Mouse (Mus musculus): ENCODE measurements around the gene Efcab11. TPM values are rescaled to one million over a fixed set of nuclear protein-coding genes. Genes with fewer than 3 reads are reported as not detected.

Efcab11 gene
- total RNA-seq, 1 experiment from 2014 or later = 6.7 TPM

DNA sequence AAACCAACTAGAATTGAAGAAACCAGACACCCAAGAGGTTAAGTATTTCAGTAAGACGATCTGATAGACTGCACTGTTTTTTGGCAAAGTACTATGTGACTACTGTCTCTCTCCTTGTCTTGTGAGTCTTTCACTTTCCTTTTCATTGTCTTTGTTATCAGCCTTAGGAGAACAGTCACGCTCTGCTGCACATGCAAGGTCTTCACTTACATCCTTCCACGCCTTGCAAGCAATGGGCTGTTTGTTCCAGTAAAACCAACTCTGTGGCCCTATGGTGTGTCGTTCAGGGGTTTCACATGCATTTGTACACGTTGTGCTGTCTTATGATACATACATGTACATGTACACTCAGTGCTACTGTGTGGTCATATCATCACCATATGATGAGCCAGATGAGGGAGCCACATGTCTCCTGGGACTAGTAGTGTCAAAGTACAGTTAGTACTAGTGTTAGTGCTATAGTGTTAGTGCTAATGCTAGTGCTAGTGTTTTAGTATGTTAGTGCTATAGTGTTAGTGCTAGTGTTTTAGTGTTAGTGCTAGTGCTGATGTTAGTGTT lies 110.5 kb downstream of the Efcab11 start:
- ATAC-seq (replicated peaks; ENCODE audit: insufficient number of reproducible peaks, low FRiP score, low TSS enrichment, poor library complexity, severe bottlenecking) = no peak

DNA sequence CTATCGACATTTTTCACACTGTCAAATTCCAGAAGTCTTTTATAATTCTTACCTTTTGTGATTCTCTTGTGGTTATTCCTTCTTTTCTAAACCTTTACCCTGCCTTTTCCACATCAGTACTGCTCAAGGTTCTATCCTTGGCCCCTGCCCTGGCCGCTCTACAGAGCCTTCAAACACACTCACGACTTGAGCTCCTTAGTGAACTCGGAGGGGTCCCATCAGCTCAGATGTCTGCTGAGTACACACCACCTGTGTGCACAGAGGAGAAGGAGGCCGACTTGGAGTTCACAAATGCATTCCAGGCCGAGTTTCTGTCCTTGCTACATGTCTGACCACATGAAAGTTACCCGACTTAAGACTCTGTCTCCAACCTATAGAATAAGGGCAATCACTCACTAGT lies 113.2 kb downstream of the Efcab11 start:
- ATAC-seq (replicated peaks; ENCODE audit: insufficient number of reproducible peaks, low FRiP score, low TSS enrichment, poor library complexity, severe bottlenecking) = no peak

DNA sequence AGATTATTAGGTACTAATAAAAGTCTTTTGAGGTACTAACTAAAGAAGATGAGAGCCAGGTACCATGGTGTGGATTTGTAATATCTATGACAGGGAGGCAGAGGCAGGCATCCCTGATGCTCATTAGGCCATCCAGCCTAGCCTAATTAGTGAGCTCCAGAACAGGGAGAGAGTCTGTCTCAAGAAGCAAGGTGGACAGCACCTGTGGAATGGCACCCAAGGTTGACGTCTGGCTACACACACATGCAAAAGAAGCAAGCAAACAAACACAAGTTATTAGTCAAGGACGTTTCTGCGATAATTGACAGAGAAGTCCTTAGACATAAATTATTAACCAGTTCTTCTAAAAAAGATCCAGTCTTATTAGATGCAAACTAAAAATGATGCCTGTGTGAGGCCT lies 114.6 kb downstream of the Efcab11 start:
- ATAC-seq (replicated peaks; ENCODE audit: insufficient number of reproducible peaks, low FRiP score, low TSS enrichment, poor library complexity, severe bottlenecking) = no peak

DNA sequence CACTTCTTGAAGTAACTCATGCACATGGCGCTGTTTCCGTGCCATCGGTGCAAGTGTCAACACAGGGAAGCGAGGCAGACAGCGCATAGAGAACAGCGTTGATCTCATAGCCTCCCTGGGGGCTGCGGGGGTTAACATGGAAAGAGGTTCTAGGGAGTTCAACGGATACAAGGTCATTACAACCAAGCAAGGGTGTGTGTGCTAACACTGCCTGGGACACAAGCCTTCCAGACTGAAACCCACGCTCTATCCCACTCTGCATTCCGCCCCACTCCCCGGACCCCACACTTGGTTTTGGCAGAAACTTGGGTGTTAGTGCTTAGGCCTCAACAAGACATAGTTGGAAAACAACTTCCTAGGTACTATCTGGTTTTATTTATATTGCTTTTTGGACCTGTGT lies 116.5 kb downstream of the Efcab11 start:
- no peak for ATAC-seq (replicated peaks; ENCODE audit: insufficient number of reproducible peaks, low FRiP score, low TSS enrichment, poor library complexity, severe bottlenecking)

DNA sequence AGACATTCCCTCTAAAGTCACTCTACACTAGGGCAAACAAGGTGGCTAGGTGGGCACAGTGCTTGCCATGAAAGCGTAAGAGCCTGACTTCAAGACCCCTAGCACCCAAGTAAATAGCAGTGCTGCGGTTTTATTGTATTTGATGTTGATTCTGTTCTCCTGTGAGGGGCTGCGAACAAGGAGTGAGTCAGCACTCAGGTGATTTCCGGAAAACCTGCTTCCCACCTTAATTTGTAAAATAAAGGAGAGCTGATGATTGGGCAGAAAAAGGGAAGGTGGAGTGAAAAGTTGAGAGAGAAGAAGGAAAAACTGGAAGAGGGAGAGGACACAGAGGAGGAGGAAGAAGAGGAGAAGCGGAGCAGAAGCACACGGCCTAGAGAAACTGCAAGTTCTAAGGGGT lies 118.3 kb downstream of the Efcab11 start:
- ATAC-seq (replicated peaks; ENCODE audit: insufficient number of reproducible peaks, low FRiP score, low TSS enrichment, poor library complexity, severe bottlenecking) = no peak

DNA sequence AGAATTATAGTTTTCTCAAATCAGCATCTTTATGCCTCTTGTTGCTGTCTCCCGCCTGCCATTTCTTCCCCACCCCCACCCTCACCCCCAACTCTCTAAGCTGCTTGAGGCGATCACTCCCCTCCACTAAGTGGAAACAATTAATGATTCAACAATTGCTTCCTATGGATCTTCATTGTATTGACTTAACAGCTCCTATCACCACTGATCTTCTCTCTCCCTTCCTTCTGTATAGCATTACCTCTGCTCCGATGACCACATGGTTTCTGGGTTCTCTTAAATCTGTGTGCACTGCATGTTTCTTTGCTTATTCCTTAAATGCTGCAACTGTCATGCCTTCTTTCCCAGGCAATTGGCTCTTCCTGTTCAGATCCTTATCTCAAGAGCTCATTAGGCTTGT lies 120.2 kb downstream of the Efcab11 start:
- no peak for ATAC-seq (replicated peaks; ENCODE audit: insufficient number of reproducible peaks, low FRiP score, low TSS enrichment, poor library complexity, severe bottlenecking)

DNA sequence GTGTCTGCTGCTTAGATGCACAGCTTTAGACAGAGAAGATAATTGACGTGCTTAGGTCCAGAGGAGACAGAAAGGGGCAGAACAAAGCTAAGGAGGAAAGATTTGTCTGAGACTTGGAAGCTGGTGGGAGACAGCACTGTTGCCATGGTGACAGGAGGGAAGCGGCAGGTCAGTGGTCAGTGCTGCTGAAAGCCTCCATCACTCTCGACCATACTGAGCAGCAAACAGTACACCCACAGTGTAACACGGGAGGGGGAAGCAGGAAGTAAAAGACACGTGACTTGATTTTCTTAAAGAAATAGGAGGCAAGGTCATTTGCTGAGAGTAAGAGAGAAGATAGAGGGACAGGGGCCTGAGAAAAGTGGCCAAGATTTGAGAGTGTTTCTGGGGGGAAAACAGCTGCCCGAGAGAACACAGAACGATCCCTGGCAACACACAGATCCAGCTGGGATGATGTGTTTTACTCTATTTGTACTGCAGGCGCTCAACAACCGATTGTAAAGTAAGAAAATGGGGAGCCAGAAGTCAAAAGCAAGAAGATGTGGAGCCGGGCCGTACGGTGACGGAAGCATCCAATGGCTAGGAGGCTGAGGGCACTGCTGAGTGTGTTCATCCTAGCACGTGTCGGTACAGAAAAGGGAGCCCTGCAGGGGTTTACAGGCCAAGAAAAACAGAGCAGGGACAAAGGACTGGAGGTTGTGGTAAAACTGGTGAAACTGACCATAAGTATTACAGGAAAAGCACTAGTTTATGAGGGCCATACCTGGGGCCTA lies 126.3 kb downstream of the Efcab11 start:
- ATAC-seq (replicated peaks; ENCODE audit: insufficient number of reproducible peaks, low FRiP score, low TSS enrichment, poor library complexity, severe bottlenecking) = peak; percentile 53; the same call in 1 of the 2 replicates

DNA sequence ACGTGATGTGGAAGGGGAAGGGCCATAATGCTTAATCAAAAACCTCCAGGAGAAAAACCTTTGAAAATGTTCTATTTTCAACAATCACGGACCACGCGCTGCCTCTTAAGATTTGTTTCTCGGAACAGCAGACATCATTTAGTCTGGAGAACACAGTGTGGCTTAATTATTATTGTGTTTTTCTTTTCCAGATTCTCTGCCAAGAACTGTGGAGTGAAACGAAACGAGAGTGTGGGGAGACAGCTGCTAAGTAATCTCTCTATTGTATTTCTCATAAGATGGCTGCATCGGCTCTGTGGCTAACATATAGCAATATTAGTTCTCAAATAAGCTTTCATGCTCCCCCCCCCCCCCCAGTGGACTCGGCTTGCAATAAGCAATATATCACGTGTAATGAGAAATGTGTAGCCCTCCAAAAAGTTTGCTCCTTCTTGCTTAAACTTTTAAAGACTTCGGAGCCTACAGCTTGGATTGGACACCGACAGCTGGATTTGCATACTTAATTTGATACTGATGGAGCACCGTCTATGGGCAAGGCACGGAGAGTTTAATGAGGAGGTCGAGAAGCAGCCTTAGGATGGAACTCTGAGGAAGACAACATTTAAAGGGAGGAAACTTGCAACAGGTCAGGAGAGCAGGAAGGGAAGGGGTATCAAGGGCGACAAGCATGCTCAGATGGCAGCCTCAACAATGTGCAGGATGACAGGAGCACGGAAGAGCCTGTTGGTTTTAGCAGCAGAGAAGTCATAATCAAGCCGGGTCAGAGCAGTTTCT lies 127.1 kb downstream of the Efcab11 start:
- ATAC-seq (replicated peaks; ENCODE audit: insufficient number of reproducible peaks, low FRiP score, low TSS enrichment, poor library complexity, severe bottlenecking) = no peak

DNA sequence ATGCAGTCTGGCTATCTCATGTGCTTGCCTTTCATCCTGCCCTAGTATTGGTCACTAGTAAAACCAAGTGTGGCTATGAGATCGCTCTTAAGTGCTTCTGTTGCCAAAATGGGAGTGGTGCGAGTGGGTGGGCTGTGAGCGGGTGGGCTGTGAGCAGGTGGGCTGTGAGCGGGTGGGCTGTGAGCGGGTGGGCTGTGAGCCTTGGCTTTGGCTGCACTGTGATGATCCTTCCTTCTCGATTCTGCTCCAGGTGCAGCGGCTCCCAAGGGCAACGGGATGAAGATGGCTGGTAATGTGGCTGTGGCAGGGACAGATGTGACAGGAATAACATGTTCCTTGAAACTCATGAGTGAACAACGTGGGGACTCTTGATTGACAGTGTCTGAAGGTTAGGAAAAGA lies 128.0 kb downstream of the Efcab11 start:
- ATAC-seq (replicated peaks; ENCODE audit: insufficient number of reproducible peaks, low FRiP score, low TSS enrichment, poor library complexity, severe bottlenecking) = no peak

DNA sequence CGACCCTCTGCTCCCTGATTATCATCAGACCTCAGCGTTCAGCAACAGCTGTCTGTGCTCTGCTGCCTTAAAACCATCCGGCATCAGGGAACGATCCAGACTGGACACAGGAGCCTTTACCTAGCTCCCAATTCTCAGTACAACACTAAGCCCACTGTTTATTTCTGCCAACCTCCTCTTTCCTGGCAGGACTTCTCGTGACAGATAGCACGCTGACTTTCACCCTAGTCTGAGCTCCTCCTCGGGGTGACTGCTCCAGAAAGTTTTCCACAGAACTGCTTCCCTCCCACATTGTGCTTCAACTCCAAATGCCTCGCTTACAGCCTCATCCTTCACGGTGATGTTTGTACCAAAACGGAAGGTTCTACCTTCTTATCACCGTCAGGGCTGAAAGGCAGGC lies 131.3 kb downstream of the Efcab11 start:
- ATAC-seq (replicated peaks; ENCODE audit: insufficient number of reproducible peaks, low FRiP score, low TSS enrichment, poor library complexity, severe bottlenecking) = no peak

DNA sequence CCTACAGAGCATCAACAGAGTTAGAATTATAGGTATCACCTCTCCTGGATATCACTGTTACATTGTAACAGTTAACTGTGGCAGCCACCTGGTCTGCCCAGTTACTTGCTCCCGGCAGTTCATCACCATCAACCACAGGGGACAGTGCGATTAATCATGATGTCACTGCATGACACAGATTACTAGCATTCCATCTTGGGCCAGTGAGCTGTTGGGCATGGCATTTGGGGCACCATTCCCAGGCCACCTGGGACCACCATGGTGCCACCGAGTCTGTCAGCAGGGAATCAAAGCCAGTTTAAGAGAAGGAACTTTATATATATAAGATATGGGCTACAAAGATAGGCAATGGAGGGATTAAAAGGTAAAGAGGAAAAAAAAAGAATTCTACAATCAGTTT lies 134.8 kb downstream of the Efcab11 start:
- no peak for ATAC-seq (replicated peaks; ENCODE audit: insufficient number of reproducible peaks, low FRiP score, low TSS enrichment, poor library complexity, severe bottlenecking)

DNA sequence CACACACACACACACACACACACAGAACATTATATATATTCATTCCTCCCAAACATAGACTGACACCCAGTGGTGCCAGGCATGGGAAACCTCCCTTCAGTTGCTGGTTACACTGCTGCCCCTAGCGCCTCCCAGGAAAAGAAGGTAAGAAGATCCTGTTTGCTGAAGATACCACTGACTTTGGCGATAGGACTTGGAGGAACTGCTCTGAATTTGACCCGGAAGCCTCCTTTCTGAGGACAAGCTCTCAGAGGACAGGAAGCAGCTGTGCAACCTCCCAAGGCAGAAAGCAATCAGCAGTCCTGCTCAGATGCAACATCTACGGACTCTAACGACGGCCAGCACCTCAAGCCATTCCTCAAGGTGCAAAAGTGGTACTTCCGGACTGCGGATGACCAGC lies 142.6 kb downstream of the Efcab11 start:
- ATAC-seq (replicated peaks; ENCODE audit: insufficient number of reproducible peaks, low FRiP score, low TSS enrichment, poor library complexity, severe bottlenecking) = peak; percentile 40

DNA sequence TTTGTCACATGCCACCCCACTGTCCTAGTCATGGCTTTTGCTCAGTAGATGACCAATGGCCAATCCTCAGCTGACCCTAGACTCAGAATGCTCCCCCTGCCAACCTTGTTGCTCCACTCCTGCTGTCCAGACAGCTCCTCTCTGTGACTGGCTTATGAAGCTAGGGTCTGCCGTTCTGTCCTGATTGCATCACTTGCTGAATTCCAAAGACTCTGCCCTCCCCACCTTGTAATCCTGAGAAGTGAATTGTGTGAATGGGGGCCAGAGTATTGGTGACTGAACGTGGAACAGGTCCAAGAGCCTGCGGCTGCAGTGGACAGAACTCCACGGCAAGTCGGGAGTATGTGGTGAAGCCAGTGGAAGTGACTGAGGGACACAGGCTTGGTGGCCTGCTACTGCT lies 145.0 kb downstream of the Efcab11 start:
- no peak for ATAC-seq (replicated peaks; ENCODE audit: insufficient number of reproducible peaks, low FRiP score, low TSS enrichment, poor library complexity, severe bottlenecking)

DNA sequence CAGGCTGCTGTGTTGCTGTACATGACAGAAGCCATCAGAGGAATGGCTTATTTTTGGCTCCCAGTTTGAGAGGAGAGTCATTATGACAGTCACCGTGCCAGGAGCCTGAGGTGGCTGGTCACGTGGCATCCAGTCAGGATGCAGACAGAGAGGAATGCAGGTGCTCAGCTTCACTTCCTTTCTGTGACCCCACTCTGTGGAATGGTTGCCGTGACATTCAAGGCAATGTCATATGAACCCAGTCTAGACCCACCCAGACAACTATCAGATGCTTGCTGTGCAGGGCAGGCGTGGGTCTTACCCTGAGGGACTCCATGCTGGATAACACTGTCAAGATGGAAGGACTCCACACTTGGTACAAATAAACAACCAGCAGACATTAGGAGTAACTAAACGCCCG lies 146.0 kb downstream of the Efcab11 start:
- ATAC-seq (replicated peaks; ENCODE audit: insufficient number of reproducible peaks, low FRiP score, low TSS enrichment, poor library complexity, severe bottlenecking) = no peak

DNA sequence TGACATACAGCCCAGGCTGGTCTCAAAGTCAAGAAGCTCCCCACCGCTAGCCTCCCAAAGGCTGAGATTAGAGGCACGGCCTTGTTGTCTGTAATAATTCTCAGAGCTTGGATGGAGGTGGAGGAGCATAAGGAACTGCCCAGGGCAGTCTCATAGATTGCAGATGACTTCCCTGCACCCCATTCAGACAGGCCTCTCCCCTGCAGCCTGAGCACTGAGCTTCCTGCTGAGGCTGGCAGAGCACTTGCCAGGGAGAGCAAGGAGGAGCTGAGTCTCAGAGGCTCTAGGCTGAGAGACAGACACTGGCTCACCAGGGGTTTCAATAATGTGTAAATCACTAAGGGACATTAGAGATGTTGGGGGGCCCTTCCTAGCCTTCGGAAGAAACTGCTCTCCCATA lies 147.3 kb downstream of the Efcab11 start:
- peak; percentile 43; the same call in 1 of the 2 replicates for ATAC-seq (replicated peaks; ENCODE audit: insufficient number of reproducible peaks, low FRiP score, low TSS enrichment, poor library complexity, severe bottlenecking)

DNA sequence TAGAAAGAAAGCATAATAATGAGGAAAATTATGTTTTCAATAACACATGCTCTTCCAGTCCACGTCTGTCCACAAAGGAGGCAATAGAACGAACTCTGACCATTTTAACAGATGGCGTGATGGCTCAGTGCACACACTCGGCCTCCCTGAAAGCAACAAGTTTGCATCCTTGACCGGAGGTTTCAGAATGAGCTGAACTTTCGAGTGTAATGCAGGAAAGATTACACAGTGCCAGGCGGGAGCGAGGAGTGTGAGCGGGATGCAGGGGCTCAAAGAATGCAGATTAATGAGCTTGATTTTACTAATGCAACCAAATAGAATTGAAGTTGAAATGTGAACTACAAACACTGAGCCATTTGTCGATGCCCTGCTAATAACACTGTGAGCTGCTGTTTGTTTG lies 149.1 kb downstream of the Efcab11 start:
- no peak for ATAC-seq (replicated peaks; ENCODE audit: insufficient number of reproducible peaks, low FRiP score, low TSS enrichment, poor library complexity, severe bottlenecking)

DNA sequence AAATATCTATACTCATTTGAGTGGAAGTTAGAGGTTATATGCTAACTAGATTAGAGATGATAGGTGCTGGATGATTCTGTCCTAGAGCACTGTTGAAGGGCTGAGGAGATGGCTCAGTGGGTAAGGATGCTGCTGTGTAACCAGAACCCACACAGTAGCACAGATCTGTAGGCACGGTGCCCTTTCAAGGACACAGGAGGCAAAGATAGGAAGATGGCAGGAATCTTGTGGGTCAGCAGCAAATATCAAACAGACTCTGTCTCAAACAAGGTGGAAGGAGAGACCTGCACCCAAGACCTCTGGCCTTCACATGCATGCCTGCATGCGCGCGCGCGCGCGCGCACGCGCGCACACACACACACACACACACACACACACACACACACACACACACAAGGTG lies 160.0 kb downstream of the Efcab11 start:
- no peak for ATAC-seq (replicated peaks; ENCODE audit: insufficient number of reproducible peaks, low FRiP score, low TSS enrichment, poor library complexity, severe bottlenecking)

DNA sequence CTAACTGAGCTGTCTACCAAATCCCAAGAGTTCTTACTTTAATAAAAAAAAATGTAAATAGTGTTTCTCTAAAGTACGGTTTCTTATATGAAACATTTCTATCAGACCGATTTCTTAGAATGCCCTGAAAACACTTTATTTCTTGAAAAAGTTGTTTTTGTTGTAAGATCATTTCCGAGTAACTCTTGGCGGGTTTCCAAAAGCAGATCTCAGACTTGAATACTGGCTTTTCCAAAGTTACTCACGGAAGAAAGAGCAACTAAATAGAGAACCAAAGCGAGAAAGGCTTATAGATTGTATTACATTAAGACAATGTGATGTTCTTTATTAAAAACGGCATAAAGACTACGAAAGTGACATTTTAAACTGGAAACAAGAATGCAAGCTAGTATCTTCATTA lies 160.4 kb downstream of the Efcab11 start:
- no peak for ATAC-seq (replicated peaks; ENCODE audit: insufficient number of reproducible peaks, low FRiP score, low TSS enrichment, poor library complexity, severe bottlenecking)

DNA sequence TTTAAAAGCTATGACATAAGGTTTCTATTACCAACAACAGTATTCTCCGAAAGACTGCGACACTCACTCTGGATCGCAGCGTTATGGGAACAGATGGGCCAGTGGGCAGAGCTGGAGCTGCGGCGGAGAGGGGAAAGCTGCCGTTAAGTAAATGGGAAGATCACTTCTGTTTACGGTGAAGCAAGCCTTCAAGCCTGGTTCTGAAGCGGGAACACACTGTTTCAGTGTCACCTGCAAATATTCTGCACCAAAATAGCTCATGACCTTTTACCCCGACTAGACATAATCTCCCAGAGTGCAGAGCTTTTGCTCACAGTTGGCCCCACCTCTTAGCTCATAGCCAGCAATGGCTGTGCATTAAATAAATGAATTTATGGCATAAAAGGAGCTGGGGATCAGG lies 162.9 kb downstream of the Efcab11 start:
- ATAC-seq (replicated peaks; ENCODE audit: insufficient number of reproducible peaks, low FRiP score, low TSS enrichment, poor library complexity, severe bottlenecking) = 0 out of 2 replicates have a peak, but pooled peaks have one; percentile 35

DNA sequence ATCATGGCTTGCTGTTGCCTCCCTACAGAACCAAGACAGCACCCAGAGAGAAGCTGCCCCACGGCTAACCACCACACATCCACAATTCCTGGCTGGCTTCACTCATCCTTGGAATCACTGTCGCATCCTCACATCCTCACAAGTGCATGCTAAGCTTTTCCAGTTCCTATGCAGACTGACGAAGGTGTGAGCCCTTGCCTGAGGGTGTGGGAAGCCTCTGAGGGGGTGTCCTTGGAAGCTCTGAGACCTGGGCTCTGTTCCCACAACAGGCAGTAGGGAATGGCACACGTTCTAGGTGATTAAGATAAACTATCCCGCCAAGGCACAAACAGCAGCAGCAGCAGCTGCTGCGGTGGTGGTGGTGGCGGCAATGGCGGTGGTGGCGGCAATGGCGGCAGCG lies 164.5 kb downstream of the Efcab11 start:
- ATAC-seq (replicated peaks; ENCODE audit: insufficient number of reproducible peaks, low FRiP score, low TSS enrichment, poor library complexity, severe bottlenecking) = no peak
